In the genomic region with DNA sequence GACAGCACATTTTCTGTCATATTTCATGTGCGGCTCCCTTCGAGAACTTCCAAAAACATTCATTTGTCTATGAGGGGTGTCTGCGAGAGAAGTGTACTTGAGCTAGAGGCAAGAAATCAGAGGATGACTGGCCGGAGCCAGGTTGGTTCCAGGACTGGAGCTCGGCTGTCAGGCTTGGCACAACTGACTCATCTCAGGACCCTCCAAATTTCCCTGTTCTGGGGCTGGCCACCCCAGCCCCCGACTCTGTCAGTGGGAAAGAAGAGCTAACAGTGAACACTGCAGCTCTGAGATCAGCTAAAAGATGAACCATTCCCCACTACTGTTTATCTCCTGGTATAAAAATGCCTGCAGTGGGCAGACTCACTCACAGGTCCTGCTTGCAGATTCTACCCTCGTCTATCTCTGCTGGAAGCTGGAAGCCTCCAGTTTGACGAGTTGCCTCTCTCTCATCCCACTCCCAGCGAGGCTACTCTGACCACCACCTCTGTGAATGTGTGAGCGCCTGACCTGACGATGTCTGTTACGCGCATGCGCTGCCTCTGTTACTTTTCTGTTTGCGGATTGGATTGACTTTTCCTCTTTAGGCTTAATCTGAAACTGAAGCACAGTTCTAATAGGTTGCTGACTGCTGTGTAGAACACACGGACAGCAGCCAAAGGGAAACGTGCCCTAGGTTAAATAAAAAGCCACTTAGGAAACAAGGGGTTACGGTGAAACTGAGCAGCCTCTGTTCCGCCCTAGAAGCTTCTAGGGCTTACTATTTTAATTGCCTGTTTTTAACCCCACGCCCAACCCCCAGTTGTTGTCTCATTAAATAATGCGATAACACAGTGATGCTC, we compare ENCODE assay signal across 8 mouse cellular contexts. TPM values are rescaled to one million over a fixed set of nuclear protein-coding genes. Genes with fewer than 3 reads are reported as not detected.
A peak's percentile ranks its signal among the peaks of the same experiment; 100 is the strongest.
DNase-seq lines count a peak whose midpoint lies in the region; ATAC-seq lines count a peak whose summit lies in the region.

No protein-coding gene starts in this region.

- no peaks in the 10 kb centered on the region for H3K27me3 ChIP-seq in heart, embryonic 16.5 days (ENCODE audit: control insufficient read depth, insufficient read depth, low read length)
- H3K27me3 ChIP-seq in forebrain, embryonic 16.5 days (replicated peaks; ENCODE audit: control insufficient read depth, insufficient read depth, low read length): no peaks in the 10 kb centered on the region
- no peaks in the 10 kb centered on the region for H3K27me3 ChIP-seq in limb, embryonic 15.5 days
- no peaks in the 10 kb centered on the region for H3K27me3 ChIP-seq in neural tube, embryonic 12.5 days (replicated peaks)

- no peak overlapping the region for H3K27ac ChIP-seq in heart, embryonic 16.5 days (ENCODE audit: low read length)
- peak overlapping the region; percentile 18; the same call in 1 of the 2 replicates for H3K27ac ChIP-seq in forebrain, embryonic 16.5 days (ENCODE audit: low read length)
- H3K27ac ChIP-seq in limb, embryonic 15.5 days: no peak overlapping the region
- peak overlapping the region; percentile 33; the same call in 1 of the 2 replicates for H3K27ac ChIP-seq in neural tube, embryonic 12.5 days

- ATAC-seq in heart, embryonic 16.5 days (replicated peaks; ENCODE audit: extremely low read depth, insufficient read depth, low FRiP score): 0 out of 2 replicates have a peak, but pooled peaks have one; percentile 6
- ATAC-seq in forebrain, embryonic 16.5 days: peak; percentile 57
- ATAC-seq in limb, embryonic 15.5 days (ENCODE audit: insufficient number of reproducible peaks, low FRiP score, low TSS enrichment, low read depth): no peak
- ATAC-seq in neural tube, embryonic 12.5 days (ENCODE audit: low FRiP score, low read depth): peak; percentile 45

- no peaks in the 10 kb centered on the region for H3K36me3 ChIP-seq in heart, embryonic 16.5 days (ENCODE audit: control insufficient read depth, insufficient read depth)
- no peaks in the 10 kb centered on the region for H3K36me3 ChIP-seq in forebrain, embryonic 16.5 days (ENCODE audit: control insufficient read depth, insufficient read depth)
- H3K36me3 ChIP-seq in limb, embryonic 15.5 days: no peaks in the 10 kb centered on the region
- H3K36me3 ChIP-seq in neural tube, embryonic 12.5 days: no peaks in the 10 kb centered on the region

- H3K4me3 ChIP-seq in heart, embryonic 16.5 days (ENCODE audit: low read length): peak overlapping the region; percentile 32
- peak overlapping the region; percentile 39 for H3K4me3 ChIP-seq in forebrain, embryonic 16.5 days (replicated peaks; ENCODE audit: low read length)
- no peak overlapping the region for H3K4me3 ChIP-seq in limb, embryonic 15.5 days
- H3K4me3 ChIP-seq in neural tube, embryonic 12.5 days: no peak overlapping the region

- H3K9me3 ChIP-seq in heart, embryonic 16.5 days (replicated peaks; ENCODE audit: control insufficient read depth, low read length): no peaks in the 10 kb centered on the region
- H3K9me3 ChIP-seq in forebrain, embryonic 16.5 days (ENCODE audit: control insufficient read depth, low read length): no peaks in the 10 kb centered on the region
- H3K9me3 ChIP-seq in limb, embryonic 15.5 days: no peaks in the 10 kb centered on the region
- H3K9me3 ChIP-seq in neural tube, embryonic 12.5 days: no peaks in the 10 kb centered on the region

- DNase-seq in heart, adult 11 months: no peak
- DNase-seq in R1 (ENCODE audit: low read depth, low spot score): peak; percentile 87
- DNase-seq in thymus, postnatal 14 days: no peak
- DNase-seq in adrenal gland, postnatal 14 days: no peak

- peak overlapping the region; percentile 59 for H3K4me2 ChIP-seq in heart, embryonic 16.5 days (ENCODE audit: low read depth, low read length)
- peak overlapping the region; percentile 62 for H3K4me2 ChIP-seq in forebrain, embryonic 16.5 days (ENCODE audit: low read length)
- peak overlapping the region; percentile 35 for H3K4me2 ChIP-seq in limb, embryonic 15.5 days
- peak overlapping the region; percentile 48 for H3K4me2 ChIP-seq in neural tube, embryonic 12.5 days (replicated peaks)

- 0 out of 2 replicates have a peak, but pooled peaks cover 2% of the 10 kb centered on the region for H3K4me1 ChIP-seq in heart, embryonic 16.5 days (ENCODE audit: control insufficient read depth, insufficient read depth, low read length)
- H3K4me1 ChIP-seq in forebrain, embryonic 16.5 days (replicated peaks; ENCODE audit: control insufficient read depth, insufficient read depth, low read length): peaks cover 16% of the 10 kb centered on the region
- peaks cover 6% of the 10 kb centered on the region for H3K4me1 ChIP-seq in limb, embryonic 15.5 days
- H3K4me1 ChIP-seq in neural tube, embryonic 12.5 days: peaks cover 19% of the 10 kb centered on the region

- peak overlapping the region; percentile 42 for H3K9ac ChIP-seq in heart, embryonic 16.5 days (ENCODE audit: low read length)
- H3K9ac ChIP-seq in forebrain, embryonic 16.5 days (replicated peaks; ENCODE audit: low read depth, low read length): peak overlapping the region; percentile 39
- no peak overlapping the region for H3K9ac ChIP-seq in limb, embryonic 15.5 days
- H3K9ac ChIP-seq in neural tube, embryonic 12.5 days: no peak overlapping the region

- 35% methylated on average over 21 of the region's 21 CpGs for WGBS in heart, embryonic 16.5 days
- 5% methylated on average over 21 of the region's 21 CpGs for WGBS in forebrain, embryonic 16.5 days
- 38% methylated on average over 21 of the region's 21 CpGs for WGBS in limb, embryonic 15.5 days
- 29% methylated on average over 21 of the region's 21 CpGs for WGBS in neural tube, embryonic 12.5 days

RNA-seq across cellular contexts. Expression of gene Tgif1, which starts 19.8 kb away (rescaled TPM):
- polyA plus RNA-seq in heart, embryonic 16.5 days (2015; fragmentation: Nextera tagmentation; extraction: Ambion mirVana): 19.7 and 20.7 TPM in 2 replicates
- polyA plus RNA-seq in forebrain, embryonic 16.5 days (2015; fragmentation: Nextera tagmentation; extraction: Ambion mirVana): 9.7 and 11.8 TPM in 2 replicates
- polyA plus RNA-seq in limb, embryonic 15.5 days (2015; fragmentation: Nextera tagmentation; extraction: Ambion mirVana): 60.4 and 64.6 TPM in 2 replicates
- polyA plus RNA-seq in neural tube, embryonic 12.5 days (2016; fragmentation: Nextera tagmentation; extraction: Ambion mirVana): 52.7 and 57.2 TPM in 2 replicates
- total RNA-seq in adrenal gland, postnatal 14 days (2021): 45.9 and 50.8 TPM in 2 replicates

Comparison
In these comparisons a context has a peak if more than half of its experiments do, and no peak if none do; other contexts are left out.
1. H3K27ac ChIP-seq: peak in forebrain, embryonic 16.5 days (single experiment) and neural tube, embryonic 12.5 days (single experiment); none in heart, embryonic 16.5 days (single experiment) and limb, embryonic 15.5 days (single experiment).
2. H3K4me3 ChIP-seq: peak in heart, embryonic 16.5 days (single experiment) and forebrain, embryonic 16.5 days (single experiment); none in limb, embryonic 15.5 days (single experiment) and neural tube, embryonic 12.5 days (single experiment).
3. H3K9ac ChIP-seq: peak in heart, embryonic 16.5 days (single experiment) and forebrain, embryonic 16.5 days (single experiment); none in limb, embryonic 15.5 days (single experiment) and neural tube, embryonic 12.5 days (single experiment).
4. Peak in every context shown above with its lines, with median percentiles within 50 percentile points of each other: H3K4me2 ChIP-seq.